Mouse (Mus musculus) T-helper 1 cell (primary cell): Measurements from ENCODE around the gene Ncoa7.

Source experiments
- in situ Hi-C: fragments of 300-600 bp; cut with MboI, MseI; formaldehyde crosslinking; loops from one replicate; pipeline ENCODE4 v1.15.1; 2025; ENCODE audit warnings: high pct_unique_total_duplicates

Gene Ncoa7

DNA sequence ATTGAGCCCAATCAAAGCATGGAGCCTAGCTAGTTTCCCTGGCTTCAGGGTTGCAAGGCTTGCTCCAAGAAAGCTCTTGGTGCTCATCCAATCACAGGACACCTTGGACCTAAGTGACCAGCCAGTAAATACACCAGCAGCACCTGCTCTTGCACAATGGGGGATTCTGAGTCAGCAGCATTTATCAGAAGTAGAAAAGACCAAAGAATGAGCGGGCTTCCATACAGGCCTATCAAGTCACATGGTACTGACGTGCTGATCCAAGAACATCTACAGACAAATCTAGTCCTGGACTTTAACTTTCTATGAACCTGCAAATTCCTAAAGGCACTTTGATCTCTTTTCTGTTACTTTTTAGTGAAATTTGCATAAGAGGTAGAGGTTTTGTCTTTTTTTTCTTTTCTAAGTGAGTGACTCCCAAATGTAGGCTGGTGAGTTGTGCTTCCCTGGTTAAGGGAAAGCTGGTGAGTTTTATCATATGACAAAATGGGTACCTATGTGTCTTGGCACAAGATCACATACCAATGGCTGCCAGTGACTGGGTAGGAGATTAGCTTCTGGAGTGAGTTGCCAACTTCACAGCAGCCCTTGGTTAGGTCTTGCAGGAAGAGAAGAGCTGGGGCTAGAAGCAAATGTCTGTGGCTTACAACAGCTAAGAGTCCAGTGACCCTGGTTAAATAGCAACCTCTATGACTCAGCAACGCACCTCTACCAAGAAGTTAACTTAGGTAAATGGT lies 57.7 kb downstream of the Ncoa7 start:
- in situ Hi-C loops, result no loop called here

DNA sequence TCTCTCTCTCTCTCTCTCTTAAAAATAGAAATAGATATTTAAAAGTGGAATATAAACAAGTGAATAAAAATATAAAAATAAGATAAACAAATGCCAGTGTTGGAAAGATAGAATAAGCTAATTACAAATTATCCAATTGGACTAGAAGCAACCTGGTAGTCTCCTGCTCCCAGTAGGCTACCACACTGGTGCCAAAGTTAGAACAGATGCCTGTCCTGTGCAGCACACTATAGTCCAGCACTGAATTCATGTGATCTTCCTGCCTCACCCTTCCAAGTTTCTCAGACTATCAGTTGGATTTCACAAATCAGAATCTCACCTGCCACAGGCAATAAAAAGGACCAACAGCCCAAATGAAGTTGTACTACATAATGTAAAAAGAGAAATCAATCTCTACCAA lies 59.9 kb downstream of the Ncoa7 start:
- in situ Hi-C loops, result no loop called here

DNA sequence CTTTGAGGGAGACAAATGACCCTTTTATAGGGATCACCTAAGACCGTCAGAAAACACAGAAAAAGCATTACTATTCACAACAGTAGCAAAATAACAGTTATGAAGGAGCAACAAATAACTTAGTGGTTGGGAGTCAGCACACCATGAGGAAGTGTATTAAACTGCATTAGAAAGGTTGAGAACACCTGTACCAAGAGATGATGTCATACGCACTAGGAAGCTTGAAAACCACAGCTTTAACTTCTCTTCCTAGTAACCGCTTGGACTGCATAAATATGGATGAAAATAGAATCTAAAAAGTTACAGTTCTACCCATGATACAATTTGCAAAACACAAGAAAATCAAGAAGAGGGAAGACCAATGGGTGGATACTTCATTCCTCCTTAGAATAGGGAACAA lies 64.7 kb downstream of the Ncoa7 start:
- in situ Hi-C loops, result loop anchor here (5.0 kb wide), 1 partner anchor 49 kb away; no protein-coding TSS in a partner anchor

DNA sequence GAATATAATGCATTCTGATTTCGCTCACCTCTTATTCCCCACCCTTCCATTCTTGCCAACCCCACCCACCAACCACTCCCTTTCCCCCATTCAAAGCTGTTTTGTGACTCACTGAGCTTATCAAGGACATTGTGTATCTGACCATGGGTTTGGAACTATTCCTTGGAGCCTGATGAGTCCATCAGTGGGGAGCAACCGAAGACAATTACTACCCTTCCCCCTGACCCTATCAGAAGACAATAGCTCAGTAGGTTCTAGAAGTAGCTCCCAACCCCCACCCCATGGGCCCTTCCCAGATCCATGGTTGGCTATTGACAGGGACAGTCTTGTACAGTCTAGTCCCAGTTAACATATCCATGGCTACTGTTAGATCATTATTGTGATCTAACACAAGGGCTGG lies 65.8 kb downstream of the Ncoa7 start:
- in situ Hi-C loops, result loop anchor here (5.0 kb wide), 1 partner anchor 50 kb away; no protein-coding TSS in a partner anchor

DNA sequence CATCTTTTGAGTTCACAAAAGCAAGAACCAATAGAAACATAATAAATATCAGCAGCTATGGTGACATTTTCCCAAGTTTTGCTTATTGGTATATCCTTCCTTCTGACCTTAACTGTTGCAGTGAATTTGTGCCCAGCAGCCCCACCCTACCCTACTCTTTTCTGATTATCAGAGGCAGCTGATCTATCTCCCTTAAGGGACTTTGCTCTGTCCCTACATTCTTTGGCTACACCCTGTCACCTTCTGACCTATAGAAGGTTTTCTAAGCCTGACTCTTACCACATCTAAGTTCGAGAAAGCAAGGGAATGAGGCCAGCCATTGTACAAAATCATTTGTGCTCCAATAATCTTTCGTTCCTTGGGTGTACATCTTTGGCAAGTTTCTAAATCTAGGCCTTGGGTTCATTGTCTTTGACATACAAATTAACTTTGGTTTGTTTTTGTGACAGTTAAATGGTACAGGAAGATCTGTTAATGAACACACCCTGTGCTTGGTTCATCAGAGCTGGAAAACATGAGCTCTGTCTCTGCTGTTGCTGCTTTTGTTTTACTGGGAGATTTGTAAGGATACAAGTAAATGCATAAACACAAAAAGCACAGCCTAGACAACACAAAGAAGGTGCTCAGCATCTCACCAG lies 69.9 kb downstream of the Ncoa7 start:
- in situ Hi-C loops, result no loop called here

DNA sequence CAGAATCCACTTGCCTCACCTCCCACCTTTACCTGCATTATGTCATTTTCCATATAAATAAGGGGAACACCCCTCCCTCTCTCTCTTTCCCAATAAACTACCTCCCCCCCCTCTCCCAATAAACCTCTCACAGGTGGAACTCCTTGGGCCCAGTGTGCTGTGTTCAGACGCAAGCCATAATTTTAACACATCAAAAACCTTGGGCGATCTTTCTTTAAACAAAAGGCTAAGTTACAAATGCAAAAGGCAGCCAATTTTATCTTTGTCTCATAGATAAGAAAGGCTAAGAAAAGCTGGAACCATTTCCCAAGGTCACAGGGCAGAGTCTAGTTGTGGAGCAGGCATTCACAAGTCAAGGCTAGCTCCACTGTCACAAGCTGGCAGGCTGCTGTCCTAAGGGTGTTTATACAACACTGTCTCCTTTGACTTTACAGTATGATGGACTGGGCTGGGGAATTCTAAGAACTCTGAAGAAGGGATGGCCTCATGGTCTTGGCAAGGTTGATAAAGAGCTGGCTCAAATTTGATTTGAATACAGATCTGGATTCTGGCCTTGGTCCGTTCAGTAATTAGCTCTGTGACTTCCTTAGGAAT lies 71.7 kb downstream of the Ncoa7 start:
- in situ Hi-C loops, result no loop called here

DNA sequence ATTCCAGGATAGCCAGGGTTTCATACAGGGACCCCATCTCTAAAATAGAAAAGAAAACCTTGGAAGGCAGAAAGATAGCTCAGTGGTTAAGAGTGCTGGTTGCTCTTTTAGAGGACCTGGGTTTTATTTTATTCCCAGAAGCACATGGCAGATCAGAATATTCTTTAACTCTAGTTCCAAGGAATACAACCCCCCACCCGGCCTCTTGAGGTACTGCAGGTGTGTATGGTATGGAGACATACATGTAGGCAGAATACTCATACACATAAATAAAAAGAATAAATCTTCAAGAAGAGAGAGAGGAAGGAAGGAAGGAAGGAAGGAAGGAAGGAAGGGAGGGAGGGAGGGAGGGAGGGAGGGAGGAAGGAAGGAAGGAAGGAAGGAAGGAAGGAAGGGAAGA lies 72.3 kb downstream of the Ncoa7 start:
- in situ Hi-C loops, result no loop called here

DNA sequence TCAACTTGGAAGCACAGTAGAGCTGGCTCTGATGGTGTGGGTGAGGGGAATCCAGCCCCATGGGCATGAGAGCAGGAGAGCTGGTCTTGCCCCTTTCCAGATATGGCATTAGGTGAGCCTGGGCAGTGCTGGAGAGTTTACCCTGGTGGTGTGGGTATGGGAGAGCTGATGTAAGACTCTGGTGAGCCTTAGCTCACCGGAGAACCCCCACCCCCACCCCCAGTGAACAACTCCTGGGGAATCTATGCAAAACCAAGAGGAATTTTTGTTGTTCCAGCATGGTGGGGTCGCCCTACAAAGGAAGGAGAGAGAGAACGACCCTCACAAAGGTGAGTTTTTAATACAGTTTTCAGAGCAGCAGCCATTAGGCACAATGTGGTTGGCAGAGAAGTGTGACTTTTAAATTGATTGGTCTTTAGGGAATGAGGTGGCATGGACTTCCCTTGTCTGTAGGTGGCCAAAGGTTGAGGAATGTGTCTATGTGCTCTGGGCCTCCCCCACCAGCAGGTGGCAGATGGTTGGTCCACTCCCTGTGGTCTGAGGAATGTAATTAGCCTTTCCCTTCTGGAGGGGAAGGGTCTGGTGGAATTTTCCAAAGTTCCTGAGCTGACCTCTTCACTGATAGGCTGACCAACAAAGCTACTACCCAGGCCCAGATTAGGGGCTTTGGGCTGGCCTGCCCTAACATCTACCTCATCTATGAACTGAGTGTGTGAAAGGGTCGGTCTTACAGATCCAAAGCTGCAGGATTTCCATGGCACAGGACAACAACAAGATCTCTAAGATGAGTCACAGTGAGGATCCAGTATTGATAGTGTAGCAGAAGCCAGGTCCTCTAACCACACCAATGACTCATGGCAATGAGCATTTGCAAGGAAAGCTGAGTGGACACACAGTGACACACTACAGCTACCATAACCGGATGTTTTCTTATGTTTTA lies 73.7 kb downstream of the Ncoa7 start:
- in situ Hi-C loops, result no loop called here

DNA sequence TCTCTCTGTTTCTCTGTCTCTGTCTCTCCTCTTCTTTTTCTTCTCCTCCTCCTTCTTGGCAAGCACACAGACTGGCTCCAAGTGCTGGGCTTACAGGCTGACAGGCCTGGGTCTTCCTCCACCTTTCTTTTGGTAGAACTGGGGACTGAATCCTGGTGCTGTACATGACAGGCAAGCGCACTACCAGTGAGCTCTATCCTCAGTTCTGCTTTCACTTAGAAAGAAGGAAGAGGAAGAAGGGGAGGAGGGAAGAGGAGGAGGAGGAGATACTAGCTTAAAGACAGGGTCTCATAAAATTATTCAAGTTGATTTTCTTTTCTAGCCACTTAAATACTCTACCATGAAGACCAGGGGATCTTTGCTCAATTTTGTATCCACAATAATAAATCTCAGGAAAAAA lies 80.1 kb downstream of the Ncoa7 start:
- in situ Hi-C loops, result no loop called here

DNA sequence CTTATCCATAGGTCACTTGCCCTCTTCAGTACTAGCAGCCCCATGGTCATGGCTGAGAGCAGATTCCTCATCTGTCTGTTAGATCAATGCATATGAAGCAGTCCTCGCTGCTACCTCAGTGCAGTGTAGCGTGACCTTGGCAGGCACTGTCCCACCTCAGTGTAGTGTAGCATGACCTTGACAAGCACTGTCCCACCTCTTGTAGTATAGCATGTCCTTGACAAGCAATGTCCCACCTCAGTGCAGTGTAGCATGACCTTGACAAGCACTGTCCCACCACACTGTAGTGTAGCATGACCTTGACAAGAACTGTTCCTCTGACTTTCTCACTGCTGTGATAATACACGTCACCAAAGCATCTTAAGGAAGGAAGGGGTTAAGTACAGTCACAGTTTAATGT lies 82.6 kb downstream of the Ncoa7 start:
- in situ Hi-C loops, result no loop called here

DNA sequence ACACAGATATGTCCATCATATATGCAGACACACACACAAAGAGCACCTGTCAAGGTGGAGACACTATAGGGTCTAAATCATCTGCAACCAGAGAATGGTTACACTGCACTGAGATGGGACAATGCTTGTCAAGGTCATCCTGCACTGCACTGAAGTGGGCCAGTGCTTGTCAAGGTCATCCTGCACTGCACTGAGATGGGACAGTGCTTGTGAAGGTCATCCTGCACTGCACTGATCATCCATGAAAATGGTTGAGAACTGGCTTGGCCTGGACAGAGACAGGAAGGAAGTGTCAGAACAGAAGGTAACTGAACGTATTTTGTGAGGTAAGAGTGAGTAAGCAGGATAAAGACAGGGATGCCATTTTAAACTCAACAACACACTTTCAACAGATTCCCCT lies 83.2 kb downstream of the Ncoa7 start:
- in situ Hi-C loops, result loop anchor here (5.0 kb wide), 2 partner anchors 58 to 103 kb away; no protein-coding TSS in a partner anchor

DNA sequence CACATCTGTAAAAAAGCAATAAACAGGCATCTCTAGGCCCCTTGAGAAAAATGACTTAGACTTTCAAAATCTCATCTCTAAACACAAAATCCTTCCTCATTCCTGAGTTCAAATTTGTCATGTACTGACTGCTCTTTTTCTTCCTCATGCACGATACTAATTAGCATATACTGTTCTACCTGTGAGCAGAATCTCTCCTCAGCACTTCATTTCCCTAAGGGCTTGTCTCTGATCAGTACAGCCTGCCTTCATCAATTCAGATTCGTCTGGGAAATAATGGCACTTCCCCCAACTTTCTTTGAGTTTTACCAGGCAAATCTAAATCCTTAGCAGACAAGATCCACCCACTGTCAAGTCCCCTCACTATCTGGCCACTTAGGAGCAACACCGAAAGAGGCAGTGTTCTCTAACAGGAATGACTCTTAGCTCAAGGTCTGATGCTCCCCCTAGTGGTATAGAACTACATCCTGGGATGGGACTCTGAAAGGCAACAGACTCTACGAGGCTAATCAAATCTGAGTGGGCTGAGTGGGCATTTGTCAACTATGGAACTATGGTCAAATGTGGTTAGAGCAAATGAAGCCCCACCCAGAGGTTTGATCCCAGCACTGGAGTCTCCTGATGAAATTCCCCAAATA lies 84.3 kb downstream of the Ncoa7 start:
- in situ Hi-C loops, result loop anchor here (5.0 kb wide), 2 partner anchors 57 to 102 kb away; no protein-coding TSS in a partner anchor

DNA sequence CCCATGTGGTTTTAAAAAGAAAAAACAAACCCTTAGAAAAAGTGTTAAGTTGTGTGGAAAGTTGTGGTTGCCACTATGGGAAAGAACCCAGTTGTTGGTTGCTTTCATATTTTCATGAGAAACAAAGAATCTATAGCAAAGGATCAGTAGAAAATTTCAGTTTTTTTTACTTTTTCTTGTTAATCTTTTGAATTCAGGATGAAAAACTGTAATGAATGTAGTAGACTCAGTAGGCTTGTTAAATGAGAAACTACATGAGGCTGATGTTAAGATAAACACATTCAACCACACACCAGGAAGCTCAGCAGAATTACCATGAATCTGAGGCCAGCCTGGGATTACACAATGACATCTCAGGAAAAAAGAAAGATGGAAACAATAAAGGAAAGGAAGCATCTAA lies 87.0 kb downstream of the Ncoa7 start:
- in situ Hi-C loops, result loop anchor here (5.0 kb wide), 2 partner anchors 54 to 99 kb away; no protein-coding TSS in a partner anchor

DNA sequence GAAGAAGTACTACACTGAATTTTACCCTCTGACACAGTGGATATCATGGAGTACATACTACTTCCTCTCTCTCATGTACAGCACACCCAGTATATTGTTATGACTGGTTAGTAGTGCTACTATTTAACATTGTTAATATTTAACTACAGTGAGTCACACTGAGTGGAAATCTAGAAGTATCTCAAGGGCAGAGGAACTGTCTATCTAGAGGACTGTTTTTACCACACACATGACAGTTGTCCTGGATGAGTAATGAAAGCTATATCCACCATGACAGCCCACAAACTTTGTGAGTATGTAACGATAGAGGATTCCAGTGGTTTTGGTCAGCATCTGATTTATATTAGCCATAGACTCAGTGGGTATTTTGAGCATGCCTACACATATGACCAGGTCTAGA lies 90.6 kb downstream of the Ncoa7 start:
- in situ Hi-C loops, result no loop called here

DNA sequence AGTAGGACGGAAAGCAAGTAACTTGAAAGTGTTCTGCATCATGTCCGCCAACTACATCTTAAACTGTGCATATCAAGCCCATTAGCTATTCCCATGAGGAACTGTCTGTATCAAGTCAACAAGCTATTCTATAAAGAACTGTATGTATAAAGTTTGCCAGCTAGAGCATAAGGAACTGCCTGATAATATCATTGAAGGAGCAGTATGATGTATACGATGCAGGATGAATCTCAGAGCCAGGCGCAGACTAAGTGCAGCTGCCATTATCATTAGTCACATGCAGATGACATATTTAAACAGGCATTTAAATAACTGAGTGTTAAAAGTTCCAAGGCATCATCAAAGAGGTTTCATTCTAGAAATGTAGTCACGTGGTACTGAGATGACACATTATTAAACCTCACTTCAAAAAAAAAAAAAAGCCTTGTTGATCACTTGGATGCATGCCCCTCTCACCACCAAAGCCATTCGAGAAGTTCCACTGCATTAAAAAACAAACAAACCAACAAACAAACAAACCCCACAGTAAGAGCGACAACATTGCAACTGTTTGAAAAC lies 93.2 kb downstream of the Ncoa7 start:
- in situ Hi-C loops, result no loop called here

DNA sequence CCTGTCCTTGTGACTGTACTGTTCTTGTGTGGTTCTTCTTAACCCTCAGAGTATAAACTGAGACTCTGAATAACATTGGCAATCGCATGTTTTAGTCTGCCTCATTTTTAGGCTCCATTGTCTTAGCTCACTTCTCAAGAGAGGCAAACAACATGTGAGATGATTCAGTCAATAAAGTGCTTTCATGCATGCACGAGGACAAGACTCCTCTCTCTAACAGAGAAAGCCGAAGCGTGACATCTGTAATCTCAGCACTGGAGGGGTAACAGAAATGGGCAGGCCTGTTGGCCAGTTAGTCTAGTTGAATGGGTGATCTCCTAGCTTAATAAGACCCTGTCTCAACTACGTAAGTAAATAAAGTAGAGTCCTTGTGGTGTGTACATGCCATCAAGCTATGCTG lies 95.1 kb downstream of the Ncoa7 start:
- in situ Hi-C loops, result no loop called here

DNA sequence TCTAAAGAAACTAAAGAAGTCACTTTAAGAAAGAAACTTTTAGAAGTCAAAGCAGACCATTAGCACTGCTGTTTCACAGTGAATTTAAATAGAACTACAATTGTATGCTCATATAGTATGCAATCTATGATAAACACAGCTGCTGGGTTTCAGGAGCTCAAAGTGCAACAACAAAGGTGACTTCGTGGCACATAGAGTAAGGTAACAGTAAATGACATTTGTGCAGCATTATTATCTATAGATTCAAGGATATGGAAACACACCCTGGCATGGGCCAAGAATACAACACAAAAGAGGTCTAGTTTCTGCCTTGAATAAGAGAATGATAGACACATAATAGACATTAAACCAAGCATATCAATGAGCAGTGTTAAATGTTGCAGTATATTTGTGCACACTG lies 100.5 kb downstream of the Ncoa7 start:
- in situ Hi-C loops, result loop anchor here (5.0 kb wide), 1 partner anchor 500 kb away; the partner anchor contains the start of gene Cenpw

DNA sequence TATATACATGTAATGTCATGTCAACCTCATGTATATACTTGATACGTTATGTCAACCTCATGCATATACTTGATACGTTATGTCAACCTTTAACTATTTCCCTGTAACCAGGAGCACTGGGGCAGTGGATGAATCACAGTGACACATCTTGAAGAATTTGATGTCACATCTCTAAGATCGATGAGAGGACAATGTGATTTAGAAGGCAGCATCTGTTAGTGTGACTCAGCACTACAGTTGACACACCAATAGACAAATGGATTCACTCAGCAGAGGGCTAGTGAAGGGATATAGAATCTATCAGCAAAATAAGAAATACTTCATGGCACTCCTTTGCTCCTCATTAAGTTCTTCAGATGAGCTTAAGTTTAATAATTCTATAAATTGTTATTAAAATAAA lies 116.3 kb downstream of the Ncoa7 start:
- in situ Hi-C loops, result no loop called here

DNA sequence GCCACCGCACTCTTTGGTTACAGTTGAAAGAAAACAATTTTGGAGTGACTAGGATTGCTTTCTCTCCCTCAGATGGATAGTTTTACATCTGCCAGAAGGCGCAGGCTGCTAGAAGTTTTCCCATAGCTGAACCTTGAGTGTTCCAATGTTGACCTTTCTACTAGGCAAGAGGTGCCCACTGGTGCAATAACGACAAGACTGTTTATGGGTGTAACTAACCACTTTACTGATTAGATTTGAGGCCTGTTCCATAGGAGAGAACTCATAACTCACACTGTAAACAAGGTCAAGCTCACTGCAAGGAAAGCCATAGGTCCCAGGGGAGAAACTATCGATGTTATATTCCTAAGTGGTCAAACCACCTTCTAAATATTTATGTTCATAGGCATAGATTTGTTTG lies 119.7 kb downstream of the Ncoa7 start:
- in situ Hi-C loops, result no loop called here

DNA sequence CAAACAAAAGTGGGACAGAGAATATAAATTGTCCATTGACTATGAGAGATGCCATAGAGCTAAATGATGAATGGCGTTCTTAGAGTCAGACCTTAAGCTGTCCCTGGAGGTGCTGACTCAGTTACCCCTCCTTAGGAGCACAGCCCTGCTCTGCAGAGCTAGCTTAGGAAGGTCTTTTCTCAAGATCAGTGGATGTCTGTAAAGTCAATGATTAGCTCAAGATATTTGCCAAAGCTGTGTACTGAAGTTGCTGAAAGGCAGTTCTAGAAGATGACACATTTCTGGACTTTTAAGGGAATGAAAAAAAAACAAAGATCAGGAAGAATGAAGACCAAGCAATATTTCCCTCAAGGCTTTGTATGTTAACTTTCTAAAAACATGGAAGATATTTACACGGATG lies 123.4 kb downstream of the Ncoa7 start:
- in situ Hi-C loops, result no loop called here

DNA sequence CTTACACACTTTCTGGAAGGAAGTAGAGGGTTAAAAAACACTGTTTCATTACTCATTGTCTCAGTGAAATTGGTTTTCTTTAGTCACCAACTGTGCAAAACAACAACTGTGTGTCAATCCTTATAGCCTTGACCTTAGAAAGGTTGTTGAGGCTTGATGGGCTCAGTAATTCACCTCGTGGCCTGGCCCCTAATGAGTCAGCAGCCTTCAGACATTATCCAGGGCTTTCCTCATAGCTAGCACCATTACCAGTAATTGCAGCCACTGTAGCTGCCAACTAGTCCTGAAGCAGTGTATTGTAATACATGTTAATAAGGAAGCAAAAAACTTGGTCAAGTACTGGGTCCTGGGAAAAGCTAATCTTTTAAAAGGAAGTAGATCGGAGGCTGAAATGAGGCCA lies 125.1 kb downstream of the Ncoa7 start:
- in situ Hi-C loops, result no loop called here
